Mouse (Mus musculus) testis, adult 2 months (tissue): ENCODE measurements around the gene Zfp934.
"Not testable (repeated sequence)": the region's sequence is repeated elsewhere in the genome, so short reads cannot be mapped to it uniquely, and the experiment has no call there.

Source experiments
- CTCF ChIP-seq: fragments of 200-500 bp; IDR thresholded peaks from 2 replicates; pipeline ENCODE4 v1.5.1; 2012; ENCODE audit warnings: low read depth, mild to moderate bottlenecking, inconsistent platforms, low read length, moderate library complexity; ENCODE audit not compliant: control insufficient read depth, insufficient read depth, insufficient replicate concordance
- POLR2A ChIP-seq: fragments of 200-500 bp; IDR thresholded peaks from 2 replicates; pipeline ENCODE4 v1.6.1; 2012; ENCODE audit warnings: low read depth, mild to moderate bottlenecking, inconsistent platforms, low read length, moderate library complexity; ENCODE audit not compliant: control insufficient read depth

- not testable (repeated sequence) for TF ChIP-seq CTCF, POLR2A
Measured at GRCm38 (mm10) chr13:62510641-62511420, 60.2 kb downstream of the Zfp934 start.
